Mouse (Mus musculus): ENCODE measurements around the gene Zmiz2. TPM values are rescaled to one million over a fixed set of nuclear protein-coding genes. Genes with fewer than 3 reads are reported as not detected.

Gene Zmiz2
- polyA plus RNA-seq, 1 experiment from 2014 or later, result 40.4 TPM

DNA sequence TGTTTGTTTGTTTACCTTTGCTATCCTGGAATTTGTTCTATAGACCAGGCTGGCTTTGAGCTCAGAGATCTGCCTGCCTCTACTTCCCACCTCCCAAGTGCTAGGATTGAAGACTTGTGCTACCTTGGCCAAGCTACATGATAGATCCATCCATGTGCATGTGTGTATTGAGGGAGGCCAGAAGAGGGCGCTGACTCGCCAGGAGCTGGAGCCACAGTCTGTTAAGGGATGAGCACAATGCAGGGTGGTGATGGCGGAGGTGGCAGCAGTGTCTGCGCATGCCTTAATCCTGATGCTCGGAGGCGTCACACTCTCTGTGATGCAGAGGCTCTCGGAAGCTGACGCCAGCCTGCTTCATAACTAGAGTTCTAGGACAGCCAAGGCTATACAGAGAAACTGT is 47.6 kb downstream of the Zmiz2 start:
- no peaks in the 10 kb centered on the region for H3K4me1 ChIP-seq (replicated peaks; ENCODE audit: control insufficient read depth, insufficient read depth, low read length)
- no peak overlapping the region for H3K4me3 ChIP-seq (replicated peaks; ENCODE audit: low read length)
- 63% methylated on average over 8 of the region's 8 CpGs for WGBS
- no peak overlapping the region for H3K27ac ChIP-seq (ENCODE audit: low read length)
- H3K27me3 ChIP-seq (replicated peaks; ENCODE audit: control insufficient read depth, insufficient read depth, low read length), result no peaks in the 10 kb centered on the region
- no peak overlapping the region for H3K4me2 ChIP-seq (ENCODE audit: low read length)
- 0 out of 2 replicates have a peak, but pooled peaks have one; percentile 26 for ATAC-seq
- H3K9me3 ChIP-seq (ENCODE audit: control insufficient read depth, low read length), result no peaks in the 10 kb centered on the region
- peaks cover 19% of the 10 kb centered on the region for H3K36me3 ChIP-seq (ENCODE audit: control insufficient read depth, insufficient read depth)
- no peak overlapping the region for H3K9ac ChIP-seq (replicated peaks; ENCODE audit: low read depth, low read length)

GRCm38 (mm10) chr11:6437667-6438066 is 48.8 kb downstream of the Zmiz2 start:
- Histone ChIP-seq H3K9me3 (ENCODE audit: control insufficient read depth, low read length) (no peaks in the 10 kb centered on the region), H3K36me3 (ENCODE audit: control insufficient read depth, insufficient read depth) (peaks cover 15% of the 10 kb centered on the region), H3K4me1 (replicated peaks; ENCODE audit: control insufficient read depth, insufficient read depth, low read length) (no peaks in the 10 kb centered on the region), H3K27ac (ENCODE audit: low read length) (no peak overlapping the region), H3K4me3 (replicated peaks; ENCODE audit: low read length) (no peak overlapping the region), H3K4me2 (ENCODE audit: low read length) (no peak overlapping the region), H3K27me3 (replicated peaks; ENCODE audit: control insufficient read depth, insufficient read depth, low read length) (no peaks in the 10 kb centered on the region), H3K9ac (replicated peaks; ENCODE audit: low read depth, low read length) (no peak overlapping the region)
- WGBS, result 100% methylated on average over 2 of the region's 2 CpGs
- ATAC-seq, result no peak

- H3K4me2 ChIP-seq (ENCODE audit: low read length), result no peak overlapping the region
- WGBS, result 96% methylated on average over 4 of the region's 4 CpGs
- peaks cover 10% of the 10 kb centered on the region for H3K36me3 ChIP-seq (ENCODE audit: control insufficient read depth, insufficient read depth)
- ATAC-seq, result no peak
- peaks cover 7% of the 10 kb centered on the region for H3K4me1 ChIP-seq (replicated peaks; ENCODE audit: control insufficient read depth, insufficient read depth, low read length)
- no peaks in the 10 kb centered on the region for H3K9me3 ChIP-seq (ENCODE audit: control insufficient read depth, low read length)
- H3K27me3 ChIP-seq (replicated peaks; ENCODE audit: control insufficient read depth, insufficient read depth, low read length), result no peaks in the 10 kb centered on the region
- no peak overlapping the region for H3K4me3 ChIP-seq (replicated peaks; ENCODE audit: low read length)
- H3K9ac ChIP-seq (replicated peaks; ENCODE audit: low read depth, low read length), result no peak overlapping the region
- H3K27ac ChIP-seq (ENCODE audit: low read length), result no peak overlapping the region
Measured at GRCm38 (mm10) chr11:6440171-6440570, 51.3 kb downstream of the Zmiz2 start.

DNA sequence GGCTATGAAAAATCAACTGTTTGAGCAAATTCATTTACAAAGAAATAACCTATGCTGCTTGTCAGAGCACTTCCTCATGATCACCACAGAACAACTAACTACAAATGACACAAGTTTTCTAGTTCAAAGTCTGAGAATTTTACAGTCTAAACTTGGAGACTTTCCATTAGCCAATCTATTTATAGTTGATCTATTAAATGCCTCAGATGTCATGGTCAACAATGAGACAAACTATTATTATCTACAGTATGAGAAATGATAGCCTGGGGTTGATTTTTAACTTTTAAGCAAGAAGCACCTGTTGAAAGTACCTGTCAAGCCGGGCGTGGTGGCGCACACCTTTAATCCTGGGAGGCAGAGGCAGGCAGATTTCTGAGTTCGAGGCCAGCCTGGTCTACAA is 53.7 kb downstream of the Zmiz2 start:
- H3K4me1 ChIP-seq (replicated peaks; ENCODE audit: control insufficient read depth, insufficient read depth, low read length), result peaks cover 7% of the 10 kb centered on the region
- no peaks in the 10 kb centered on the region for H3K9me3 ChIP-seq (ENCODE audit: control insufficient read depth, low read length)
- WGBS, result 95% methylated on average over 4 of the region's 4 CpGs
- no peaks in the 10 kb centered on the region for H3K27me3 ChIP-seq (replicated peaks; ENCODE audit: control insufficient read depth, insufficient read depth, low read length)
- H3K9ac ChIP-seq (replicated peaks; ENCODE audit: low read depth, low read length), result no peak overlapping the region
- peaks cover 2% of the 10 kb centered on the region; the same call in 1 of the 2 replicates for H3K36me3 ChIP-seq (ENCODE audit: control insufficient read depth, insufficient read depth)
- no peak overlapping the region for H3K4me2 ChIP-seq (ENCODE audit: low read length)
- no peak overlapping the region for H3K4me3 ChIP-seq (replicated peaks; ENCODE audit: low read length)
- no peak for ATAC-seq
- H3K27ac ChIP-seq (ENCODE audit: low read length), result no peak overlapping the region

DNA sequence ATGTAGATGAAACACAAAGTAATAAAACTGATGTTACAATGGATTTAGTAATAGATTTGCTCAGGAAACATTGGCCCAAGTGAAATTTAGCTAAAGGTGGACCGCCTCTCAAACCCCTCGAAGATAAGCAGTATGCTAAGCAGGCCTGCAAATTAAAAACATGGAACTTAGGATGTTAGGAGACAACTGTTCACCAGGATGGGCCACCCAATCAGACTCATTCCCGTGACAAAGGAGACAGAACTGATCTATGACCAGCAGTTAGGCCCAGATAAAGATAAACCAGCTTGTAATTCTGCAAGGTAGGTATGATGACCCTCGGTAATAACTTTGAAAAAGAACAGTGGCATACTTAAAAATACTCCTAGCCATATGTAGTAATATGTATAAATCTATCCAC is 54.2 kb downstream of the Zmiz2 start:
- Histone ChIP-seq H3K27ac (ENCODE audit: low read length) (no peak overlapping the region), H3K27me3 (replicated peaks; ENCODE audit: control insufficient read depth, insufficient read depth, low read length) (no peaks in the 10 kb centered on the region), H3K4me1 (replicated peaks; ENCODE audit: control insufficient read depth, insufficient read depth, low read length) (peaks cover 7% of the 10 kb centered on the region), H3K36me3 (ENCODE audit: control insufficient read depth, insufficient read depth) (no peaks in the 10 kb centered on the region; the same call in 1 of the 2 replicates), H3K4me2 (ENCODE audit: low read length) (peak overlapping the region; percentile 82), H3K9me3 (ENCODE audit: control insufficient read depth, low read length) (no peaks in the 10 kb centered on the region), H3K4me3 (replicated peaks; ENCODE audit: low read length) (peak overlapping the region; percentile 79), H3K9ac (replicated peaks; ENCODE audit: low read depth, low read length) (peak overlapping the region; percentile 81)
- ATAC-seq, result no peak
- WGBS, result 54% methylated on average over 4 of the region's 4 CpGs

- Histone ChIP-seq H3K27ac (ENCODE audit: low read length) (peak overlapping the region; percentile 93), H3K27me3 (replicated peaks; ENCODE audit: control insufficient read depth, insufficient read depth, low read length) (no peaks in the 10 kb centered on the region), H3K9me3 (ENCODE audit: control insufficient read depth, low read length) (no peaks in the 10 kb centered on the region), H3K36me3 (ENCODE audit: control insufficient read depth, insufficient read depth) (no peaks in the 10 kb centered on the region; the same call in 1 of the 2 replicates), H3K4me2 (ENCODE audit: low read length) (peak overlapping the region; percentile 82), H3K9ac (replicated peaks; ENCODE audit: low read depth, low read length) (peak overlapping the region; percentile 81), H3K4me1 (replicated peaks; ENCODE audit: control insufficient read depth, insufficient read depth, low read length) (peaks cover 7% of the 10 kb centered on the region), H3K4me3 (replicated peaks; ENCODE audit: low read length) (peak overlapping the region; percentile 79)
- no peak for ATAC-seq
- under 1% methylated on average over 10 of the region's 10 CpGs for WGBS
Measured at GRCm38 (mm10) chr11:6443727-6444076, 54.8 kb downstream of the Zmiz2 start.

DNA sequence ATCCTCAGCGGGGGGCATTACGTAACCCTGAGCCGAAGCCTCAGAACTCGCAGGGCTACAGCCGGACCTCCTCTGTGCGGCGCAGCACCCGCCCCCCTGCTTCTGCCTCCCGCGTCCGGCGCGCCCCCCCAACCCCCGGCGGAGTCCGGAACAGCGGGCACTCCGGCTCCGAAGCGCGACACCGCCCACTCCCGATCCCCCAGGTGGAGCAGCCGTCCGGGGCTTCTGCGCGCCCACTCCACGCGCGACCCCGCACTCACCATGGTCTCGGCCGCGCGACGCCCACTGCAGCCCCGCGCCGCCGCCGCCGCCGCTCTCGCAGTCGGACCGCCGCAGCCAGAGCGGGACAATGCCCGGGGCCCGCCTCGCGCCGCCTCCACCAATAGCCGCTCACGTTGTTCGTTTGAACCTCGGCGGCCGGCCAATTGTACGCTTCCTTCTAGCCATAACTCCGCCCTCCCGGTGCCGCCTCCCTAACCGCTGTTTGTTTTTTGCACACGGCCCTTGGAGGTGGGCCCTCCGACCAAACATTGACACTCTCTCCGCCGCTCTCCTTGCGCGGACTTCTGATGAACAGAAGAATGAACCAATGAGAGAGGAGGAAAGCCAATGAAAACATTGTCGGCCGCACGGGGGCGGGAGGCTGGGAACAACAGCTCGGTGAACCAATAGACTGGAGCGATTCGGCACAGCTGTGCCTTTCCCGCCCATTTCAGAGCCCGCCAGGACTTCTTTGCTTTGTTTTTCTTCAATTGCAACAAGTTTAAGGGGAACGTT is 55.4 kb downstream of the Zmiz2 start, which contains the start of gene H2afv:
TSS of gene H2afv (minus strand) at position 367 of the 777 bp plus-strand sequence.
- peak within 1 kb of the TSS; percentile 82 for H3K4me2 ChIP-seq (ENCODE audit: low read length)
- H3K4me1 ChIP-seq (replicated peaks; ENCODE audit: control insufficient read depth, insufficient read depth, low read length), result peaks cover 7% of the 10 kb centered on the region
- no peaks in the 10 kb centered on the region for H3K9me3 ChIP-seq (ENCODE audit: control insufficient read depth, low read length)
- peak within 1 kb of the TSS; percentile 93 for H3K27ac ChIP-seq (ENCODE audit: low read length)
- H3K9ac ChIP-seq (replicated peaks; ENCODE audit: low read depth, low read length), result peak within 1 kb of the TSS; percentile 81
- peak within 1 kb of the TSS; percentile 79 for H3K4me3 ChIP-seq (replicated peaks; ENCODE audit: low read length)
- under 1% methylated on average over 78 of the region's 80 CpGs for WGBS
- no peaks in the 10 kb centered on the region for H3K27me3 ChIP-seq (replicated peaks; ENCODE audit: control insufficient read depth, insufficient read depth, low read length)
- no peaks in the 10 kb centered on the region; the same call in 1 of the 2 replicates for H3K36me3 ChIP-seq (ENCODE audit: control insufficient read depth, insufficient read depth)
- peak; percentile 99 for ATAC-seq

DNA sequence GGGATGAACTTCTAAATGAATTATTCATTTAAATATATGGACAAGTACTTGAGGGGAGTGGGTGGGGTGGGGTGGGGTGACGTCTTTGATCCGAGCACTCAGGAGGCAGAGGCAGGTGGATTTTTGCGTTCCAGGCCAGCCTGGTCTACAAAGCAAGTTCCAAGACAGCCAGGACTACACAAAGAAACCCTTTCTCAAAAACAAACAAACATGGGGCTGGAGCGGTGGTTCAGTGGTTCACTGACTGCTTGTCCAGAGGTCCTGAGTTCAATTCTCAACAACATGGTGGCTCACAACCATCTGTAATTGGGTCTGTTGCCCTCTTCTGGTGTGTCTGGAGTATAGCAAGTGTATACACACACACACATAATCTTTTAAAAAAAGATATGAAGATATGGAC is 56.6 kb downstream of the Zmiz2 start:
- peaks cover 7% of the 10 kb centered on the region for H3K4me1 ChIP-seq (replicated peaks; ENCODE audit: control insufficient read depth, insufficient read depth, low read length)
- WGBS, result 85% methylated on average over 4 of the region's 4 CpGs
- no peak overlapping the region for H3K9ac ChIP-seq (replicated peaks; ENCODE audit: low read depth, low read length)
- H3K27ac ChIP-seq (ENCODE audit: low read length), result no peak overlapping the region
- no peak for ATAC-seq
- no peak overlapping the region for H3K4me2 ChIP-seq (ENCODE audit: low read length)
- no peaks in the 10 kb centered on the region; the same call in 1 of the 2 replicates for H3K36me3 ChIP-seq (ENCODE audit: control insufficient read depth, insufficient read depth)
- no peaks in the 10 kb centered on the region for H3K27me3 ChIP-seq (replicated peaks; ENCODE audit: control insufficient read depth, insufficient read depth, low read length)
- H3K4me3 ChIP-seq (replicated peaks; ENCODE audit: low read length), result no peak overlapping the region
- H3K9me3 ChIP-seq (ENCODE audit: control insufficient read depth, low read length), result no peaks in the 10 kb centered on the region

DNA sequence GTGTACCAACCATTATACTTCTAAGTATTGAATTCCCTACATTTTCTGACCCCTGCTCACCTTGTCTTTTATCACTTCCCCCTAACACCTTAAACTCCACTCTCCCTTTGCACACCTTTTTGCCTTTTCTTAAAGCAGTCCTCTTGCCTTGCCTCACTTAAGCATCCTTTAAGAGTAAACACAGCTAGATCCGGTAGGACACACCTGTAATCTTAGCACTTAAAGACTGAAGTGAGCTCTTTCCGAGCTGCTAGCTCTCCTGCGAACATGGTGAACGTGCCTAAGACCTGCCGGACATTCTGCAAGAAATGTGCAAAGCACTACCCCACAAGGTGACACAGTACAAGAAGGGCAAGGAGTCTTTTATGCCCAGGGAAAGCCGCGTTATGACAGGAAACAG is 57.1 kb downstream of the Zmiz2 start:
- Histone ChIP-seq H3K27me3 (replicated peaks; ENCODE audit: control insufficient read depth, insufficient read depth, low read length) (no peaks in the 10 kb centered on the region), H3K27ac (ENCODE audit: low read length) (no peak overlapping the region), H3K36me3 (ENCODE audit: control insufficient read depth, insufficient read depth) (no peaks in the 10 kb centered on the region; the same call in 1 of the 2 replicates), H3K4me1 (replicated peaks; ENCODE audit: control insufficient read depth, insufficient read depth, low read length) (peaks cover 7% of the 10 kb centered on the region), H3K4me2 (ENCODE audit: low read length) (no peak overlapping the region), H3K9me3 (ENCODE audit: control insufficient read depth, low read length) (no peaks in the 10 kb centered on the region), H3K4me3 (replicated peaks; ENCODE audit: low read length) (no peak overlapping the region), H3K9ac (replicated peaks; ENCODE audit: low read depth, low read length) (no peak overlapping the region)
- ATAC-seq, result no peak
- WGBS, result 95% methylated on average over 7 of the region's 7 CpGs

Measured in forebrain, embryonic 16.5 days (tissue).